Mouse (Mus musculus): Measurements from ENCODE around the gene Rhox4b. TPM values are rescaled to one million over a fixed set of nuclear protein-coding genes. Genes with fewer than 3 reads are reported as not detected.
"Not testable (repeated sequence)": the region's sequence is repeated elsewhere in the genome, so short reads cannot be mapped to it uniquely, and the experiment has no call there.

The Rhox4b gene
- polyA plus RNA-seq (2015; fragmentation: Nextera tagmentation; extraction: Ambion mirVana): not detected in 2 replicates

DNA sequence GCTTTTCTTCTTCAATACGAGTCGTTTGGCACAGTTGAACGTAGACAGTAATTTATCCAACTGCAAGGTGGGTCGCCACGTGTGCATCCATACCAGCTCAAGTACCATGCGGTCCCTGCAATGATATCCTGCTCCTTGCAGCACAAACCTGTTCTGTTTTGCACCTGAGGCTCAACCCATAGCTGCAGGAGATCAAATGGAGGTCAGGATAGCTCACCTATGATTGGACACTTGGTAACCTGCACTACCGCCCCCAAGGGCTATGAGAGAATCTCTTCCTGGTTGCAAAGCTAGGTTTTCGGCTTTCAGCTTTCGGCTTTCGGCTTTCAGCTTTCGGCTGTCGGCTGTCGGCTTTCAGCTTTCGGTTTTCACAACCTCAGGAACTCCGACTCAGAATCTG lies at the start of gene Rhox4b:
Gene Rhox4b, plus strand, starts transcription at position 301 of the 400 bp plus-strand sequence.
- WGBS: 84% methylated on average over 14 of the region's 15 CpGs

DNA sequence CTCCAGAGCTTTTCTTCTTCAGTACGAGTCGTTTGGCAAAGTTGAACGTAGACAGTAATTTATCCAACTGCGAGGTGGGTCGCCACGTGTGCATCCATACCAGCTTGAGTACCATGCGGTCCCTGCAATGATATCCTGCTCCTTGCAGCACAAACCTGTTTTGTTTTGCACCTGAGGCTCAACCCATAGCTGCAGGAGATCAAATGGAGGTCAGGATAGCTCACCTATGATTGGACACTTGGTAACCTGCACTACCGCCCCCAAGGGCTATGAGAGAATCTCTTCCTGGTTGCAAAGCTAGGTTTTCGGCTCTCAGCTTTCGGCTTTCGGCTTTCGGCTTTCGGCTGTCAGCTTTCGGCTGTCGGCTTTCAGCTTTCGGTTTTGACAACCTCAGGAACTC lies 41.7 kb upstream of the Rhox4b start, which contains the start of gene Rhox4a2:
Gene Rhox4a2, plus strand, starts transcription at position 301 of the 400 bp plus-strand sequence.
- 93% methylated on average over 8 of the region's 16 CpGs for WGBS
- not testable (repeated sequence) for H3K27me3 ChIP-seq (replicated peaks; ENCODE audit: control insufficient read depth, insufficient read depth, low read length); H3K9ac ChIP-seq (replicated peaks; ENCODE audit: low read depth, low read length); H3K9me3 ChIP-seq (ENCODE audit: control insufficient read depth, low read length); H3K36me3 ChIP-seq (ENCODE audit: control insufficient read depth, insufficient read depth); H3K27ac ChIP-seq (ENCODE audit: low read length); ATAC-seq; H3K4me2 ChIP-seq (ENCODE audit: low read length); H3K4me3 ChIP-seq (replicated peaks; ENCODE audit: low read length); H3K4me1 ChIP-seq (replicated peaks; ENCODE audit: control insufficient read depth, insufficient read depth, low read length)

More for the DNA sequence above, at the start of gene Rhox4b:
- ATAC-seq; H3K27me3 ChIP-seq (replicated peaks; ENCODE audit: control insufficient read depth, insufficient read depth, low read length); H3K27ac ChIP-seq (ENCODE audit: low read length); H3K9ac ChIP-seq (replicated peaks; ENCODE audit: low read depth, low read length); H3K4me3 ChIP-seq (replicated peaks; ENCODE audit: low read length); H3K36me3 ChIP-seq (ENCODE audit: control insufficient read depth, insufficient read depth); H3K4me1 ChIP-seq (replicated peaks; ENCODE audit: control insufficient read depth, insufficient read depth, low read length); H3K4me2 ChIP-seq (ENCODE audit: low read length); H3K9me3 ChIP-seq (ENCODE audit: control insufficient read depth, low read length): not testable (repeated sequence)

DNA sequence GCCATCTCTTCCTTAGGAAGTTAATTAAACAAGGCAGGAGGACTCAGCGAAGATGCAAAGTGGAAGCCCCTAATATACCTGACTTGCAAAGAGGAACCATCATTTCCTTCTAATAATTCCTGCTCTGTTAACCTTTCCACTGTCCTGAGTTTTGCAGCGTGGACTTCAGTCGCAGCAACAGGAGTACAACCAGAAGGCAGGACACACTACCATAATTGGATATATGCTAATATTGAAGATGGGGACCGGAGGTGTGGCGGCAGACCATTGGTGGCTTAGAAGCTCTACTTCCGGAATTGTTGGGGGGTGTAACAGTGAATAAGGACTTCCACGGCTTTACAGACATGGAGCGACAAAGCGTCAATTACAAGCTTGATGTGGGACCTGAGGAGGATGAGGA lies 20.5 kb upstream of the Rhox4b start, which contains the start of gene Rhox2b:
Gene Rhox2b, plus strand, starts transcription at position 301 of the 400 bp plus-strand sequence.
- no CpG with 5 or more reads among the region's 9 CpGs for WGBS
- not testable (repeated sequence) for ATAC-seq

DNA sequence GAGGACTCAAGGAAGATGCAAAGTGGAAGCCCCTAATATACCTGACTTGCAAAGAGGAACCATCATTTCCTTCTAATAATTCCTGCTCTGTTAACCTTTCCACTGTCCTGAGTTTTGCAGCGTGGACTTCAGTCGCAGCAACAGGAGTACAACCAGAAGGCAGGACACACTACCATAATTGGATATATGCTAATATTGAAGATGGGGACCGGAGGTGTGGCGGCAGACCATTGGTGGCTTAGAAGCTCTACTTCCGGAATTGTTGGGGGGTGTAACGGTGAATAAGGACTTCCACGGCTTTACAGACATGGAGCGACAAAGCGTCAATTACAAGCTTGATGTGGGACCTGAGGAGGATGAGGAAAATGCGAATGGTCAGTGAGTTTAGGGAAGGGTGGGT lies 21.1 kb downstream of the Rhox4b start, which contains the start of gene Rhox2c:
Gene Rhox2c, plus strand, starts transcription at position 301 of the 400 bp plus-strand sequence.
- not testable (repeated sequence) for H3K9me3 ChIP-seq (ENCODE audit: control insufficient read depth, low read length); H3K4me3 ChIP-seq (replicated peaks; ENCODE audit: low read length); H3K27me3 ChIP-seq (replicated peaks; ENCODE audit: control insufficient read depth, insufficient read depth, low read length); H3K9ac ChIP-seq (replicated peaks; ENCODE audit: low read depth, low read length); ATAC-seq; H3K4me1 ChIP-seq (replicated peaks; ENCODE audit: control insufficient read depth, insufficient read depth, low read length); H3K4me2 ChIP-seq (ENCODE audit: low read length); H3K36me3 ChIP-seq (ENCODE audit: control insufficient read depth, insufficient read depth); H3K27ac ChIP-seq (ENCODE audit: low read length)
- WGBS: 89% methylated on average over 4 of the region's 10 CpGs

More for the DNA sequence above, 20.5 kb upstream of the Rhox4b start, which contains the start of gene Rhox2b:
- not testable (repeated sequence) for H3K4me1 ChIP-seq (replicated peaks; ENCODE audit: control insufficient read depth, insufficient read depth, low read length); H3K4me2 ChIP-seq (ENCODE audit: low read length); H3K27ac ChIP-seq (ENCODE audit: low read length); H3K9me3 ChIP-seq (ENCODE audit: control insufficient read depth, low read length); H3K4me3 ChIP-seq (replicated peaks; ENCODE audit: low read length); H3K27me3 ChIP-seq (replicated peaks; ENCODE audit: control insufficient read depth, insufficient read depth, low read length); H3K9ac ChIP-seq (replicated peaks; ENCODE audit: low read depth, low read length); H3K36me3 ChIP-seq (ENCODE audit: control insufficient read depth, insufficient read depth)

DNA sequence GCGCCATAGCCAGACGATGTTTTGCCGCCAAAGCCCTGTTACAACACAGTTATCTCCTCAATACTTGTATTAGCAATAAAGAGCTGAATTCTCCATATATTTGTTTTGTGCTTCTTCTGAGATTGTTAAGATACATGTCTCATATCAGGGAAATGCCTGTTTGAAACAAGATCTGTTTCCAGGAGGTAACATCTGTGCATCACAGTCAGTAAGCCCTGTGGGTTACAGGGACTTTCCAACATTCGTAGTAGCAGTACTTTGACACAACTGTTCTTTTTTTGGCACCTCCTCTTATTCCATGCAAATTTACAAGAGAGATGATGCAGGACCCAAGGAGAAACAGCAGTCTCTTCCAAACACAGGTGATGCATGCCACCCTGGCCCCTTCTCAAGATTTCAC lies 26.0 kb downstream of the Rhox4b start, which contains the start of gene Rhox3c:
Gene Rhox3c, plus strand, starts transcription at position 301 of the 400 bp plus-strand sequence.
- not testable (repeated sequence) for H3K9ac ChIP-seq (replicated peaks; ENCODE audit: low read depth, low read length); H3K4me3 ChIP-seq (replicated peaks; ENCODE audit: low read length); H3K27ac ChIP-seq (ENCODE audit: low read length); H3K36me3 ChIP-seq (ENCODE audit: control insufficient read depth, insufficient read depth); H3K4me1 ChIP-seq (replicated peaks; ENCODE audit: control insufficient read depth, insufficient read depth, low read length); H3K4me2 ChIP-seq (ENCODE audit: low read length); ATAC-seq; H3K27me3 ChIP-seq (replicated peaks; ENCODE audit: control insufficient read depth, insufficient read depth, low read length); H3K9me3 ChIP-seq (ENCODE audit: control insufficient read depth, low read length)
- WGBS: 95% methylated on average over 3 of the region's 4 CpGs

DNA sequence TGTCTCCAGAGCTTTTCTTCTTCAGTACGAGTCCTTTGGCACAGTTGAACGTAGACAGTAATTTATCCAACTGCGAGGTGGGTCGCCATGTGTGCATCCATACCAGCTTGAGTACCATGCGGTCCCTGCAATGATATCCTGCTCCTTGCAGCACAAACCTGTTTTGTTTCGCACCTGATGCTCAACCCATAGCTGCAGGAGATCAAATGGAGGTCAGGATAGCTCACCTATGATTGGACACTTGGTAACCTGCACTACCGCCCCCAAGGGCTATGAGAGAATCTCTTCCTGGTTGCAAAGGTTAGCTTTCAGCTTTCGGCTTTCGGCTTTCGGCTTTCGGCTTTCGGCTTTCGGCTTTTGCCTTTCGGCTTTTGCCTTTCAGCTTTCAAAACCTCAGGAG lies 47.7 kb downstream of the Rhox4b start, which contains the start of gene Rhox4c:
Gene Rhox4c, plus strand, starts transcription at position 301 of the 400 bp plus-strand sequence.
- not testable (repeated sequence) for H3K27me3 ChIP-seq (replicated peaks; ENCODE audit: control insufficient read depth, insufficient read depth, low read length); H3K36me3 ChIP-seq (ENCODE audit: control insufficient read depth, insufficient read depth); H3K9ac ChIP-seq (replicated peaks; ENCODE audit: low read depth, low read length); ATAC-seq; H3K27ac ChIP-seq (ENCODE audit: low read length); H3K9me3 ChIP-seq (ENCODE audit: control insufficient read depth, low read length); H3K4me2 ChIP-seq (ENCODE audit: low read length); H3K4me3 ChIP-seq (replicated peaks; ENCODE audit: low read length); H3K4me1 ChIP-seq (replicated peaks; ENCODE audit: control insufficient read depth, insufficient read depth, low read length)
- 93% methylated on average over 14 of the region's 14 CpGs for WGBS

Other genes with a start within 250 kb of the Rhox4b start
- 384 and 446 TPM in 2 replicates for gene Ndufa1, start 241.3 kb upstream of the Rhox4b start, polyA plus RNA-seq (2015; fragmentation: Nextera tagmentation; extraction: Ambion mirVana)
- gene Rnf113a1, start 241.2 kb upstream of the Rhox4b start, polyA plus RNA-seq (2015; fragmentation: Nextera tagmentation; extraction: Ambion mirVana): 15.7 TPM in 2 replicates
- not detected in 2 replicates for gene Gm9, start 221.5 kb upstream of the Rhox4b start, polyA plus RNA-seq (2015; fragmentation: Nextera tagmentation; extraction: Ambion mirVana)
- not detected in 2 replicates for gene Rhox1, start 210.2 kb upstream of the Rhox4b start, polyA plus RNA-seq (2015; fragmentation: Nextera tagmentation; extraction: Ambion mirVana)
- not detected in 2 replicates for gene Rhox2a, start 187.5 kb upstream of the Rhox4b start, polyA plus RNA-seq (2015; fragmentation: Nextera tagmentation; extraction: Ambion mirVana)
- not detected in 2 replicates for gene Rhox3a, start 182.6 kb upstream of the Rhox4b start, polyA plus RNA-seq (2015; fragmentation: Nextera tagmentation; extraction: Ambion mirVana)
- gene Rhox4a, start 167.2 kb upstream of the Rhox4b start, polyA plus RNA-seq (2015; fragmentation: Nextera tagmentation; extraction: Ambion mirVana): not detected in 2 replicates
- not detected in 2 replicates for gene Rhox3a2, start 52.5 kb upstream of the Rhox4b start, polyA plus RNA-seq (2015; fragmentation: Nextera tagmentation; extraction: Ambion mirVana)
- gene Rhox4a2, start 41.6 kb upstream of the Rhox4b start, polyA plus RNA-seq (2015; fragmentation: Nextera tagmentation; extraction: Ambion mirVana): not detected in 2 replicates
- gene Rhox2b, start 20.4 kb upstream of the Rhox4b start, polyA plus RNA-seq (2015; fragmentation: Nextera tagmentation; extraction: Ambion mirVana): not detected in 2 replicates
- gene Rhox2c, start 21.2 kb downstream of the Rhox4b start, polyA plus RNA-seq (2015; fragmentation: Nextera tagmentation; extraction: Ambion mirVana): not detected in 2 replicates
- gene Rhox3c, start 26.1 kb downstream of the Rhox4b start, polyA plus RNA-seq (2015; fragmentation: Nextera tagmentation; extraction: Ambion mirVana): not detected in 2 replicates
- gene Rhox4c, start 47.8 kb downstream of the Rhox4b start, polyA plus RNA-seq (2015; fragmentation: Nextera tagmentation; extraction: Ambion mirVana): not detected in 2 replicates
- not detected in 2 replicates for gene Rhox2d, start 60.9 kb downstream of the Rhox4b start, polyA plus RNA-seq (2015; fragmentation: Nextera tagmentation; extraction: Ambion mirVana)
- gene Rhox4d, start 81.9 kb downstream of the Rhox4b start, polyA plus RNA-seq (2015; fragmentation: Nextera tagmentation; extraction: Ambion mirVana): not detected in 2 replicates
- gene Rhox2e, start 98.0 kb downstream of the Rhox4b start, polyA plus RNA-seq (2015; fragmentation: Nextera tagmentation; extraction: Ambion mirVana): not detected in 2 replicates
- not detected in 2 replicates for gene Rhox3e, start 109.5 kb downstream of the Rhox4b start, polyA plus RNA-seq (2015; fragmentation: Nextera tagmentation; extraction: Ambion mirVana)
- gene Rhox4e, start 124.9 kb downstream of the Rhox4b start, polyA plus RNA-seq (2015; fragmentation: Nextera tagmentation; extraction: Ambion mirVana): not detected in 2 replicates
- not detected in 2 replicates for gene Rhox2f, start 138.9 kb downstream of the Rhox4b start, polyA plus RNA-seq (2015; fragmentation: Nextera tagmentation; extraction: Ambion mirVana)
- not detected in 2 replicates for gene Rhox3f, start 148.5 kb downstream of the Rhox4b start, polyA plus RNA-seq (2015; fragmentation: Nextera tagmentation; extraction: Ambion mirVana)
- gene Rhox4f, start 175.2 kb downstream of the Rhox4b start, polyA plus RNA-seq (2015; fragmentation: Nextera tagmentation; extraction: Ambion mirVana): not detected in 2 replicates
- gene Rhox3g, start 196.1 kb downstream of the Rhox4b start, polyA plus RNA-seq (2015; fragmentation: Nextera tagmentation; extraction: Ambion mirVana): not detected in 2 replicates
- not detected in 2 replicates for gene Rhox2g, start 211.0 kb downstream of the Rhox4b start, polyA plus RNA-seq (2015; fragmentation: Nextera tagmentation; extraction: Ambion mirVana)
- gene Rhox4g, start 218.8 kb downstream of the Rhox4b start, polyA plus RNA-seq (2015; fragmentation: Nextera tagmentation; extraction: Ambion mirVana): not detected in 2 replicates
- gene Rhox3h, start 236.3 kb downstream of the Rhox4b start, polyA plus RNA-seq (2015; fragmentation: Nextera tagmentation; extraction: Ambion mirVana): not detected in 2 replicates
- gene Rhox2h, start 240.8 kb downstream of the Rhox4b start, polyA plus RNA-seq (2015; fragmentation: Nextera tagmentation; extraction: Ambion mirVana): not detected in 2 replicates